Mouse (Mus musculus) CD4-positive, CD25-positive, alpha-beta regulatory T cell, adult 2 months (primary cell): ENCODE measurements around the gene Bdkrb1.

Experiments
- DNase-seq: peaks from one replicate; pipeline ENCODE4 v3.0.0-alpha.2; 2012; ENCODE audit warnings: low read depth, low spot score

Gene Bdkrb1

DNA sequence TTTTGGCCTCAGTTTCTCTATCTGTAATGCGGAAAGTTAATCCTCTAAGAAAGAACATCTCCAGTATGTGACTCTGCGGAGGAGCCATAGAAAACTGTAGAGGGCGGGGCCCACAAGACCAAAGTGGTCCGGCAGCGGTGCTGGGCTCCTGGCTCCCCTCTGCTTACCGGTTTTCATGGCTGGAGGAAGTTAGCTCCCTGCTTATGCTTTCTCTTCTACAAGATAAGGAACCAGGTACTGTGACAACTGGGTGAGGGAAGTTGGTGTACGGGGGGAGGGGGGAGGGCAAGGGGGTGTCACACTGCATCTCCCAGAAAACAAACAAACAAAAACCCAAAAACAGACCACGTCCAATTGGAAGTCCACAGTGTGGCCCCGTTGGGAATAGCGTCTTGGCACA, 4.4 kb upstream of the Bdkrb1 start:
- no peak for DNase-seq

DNA sequence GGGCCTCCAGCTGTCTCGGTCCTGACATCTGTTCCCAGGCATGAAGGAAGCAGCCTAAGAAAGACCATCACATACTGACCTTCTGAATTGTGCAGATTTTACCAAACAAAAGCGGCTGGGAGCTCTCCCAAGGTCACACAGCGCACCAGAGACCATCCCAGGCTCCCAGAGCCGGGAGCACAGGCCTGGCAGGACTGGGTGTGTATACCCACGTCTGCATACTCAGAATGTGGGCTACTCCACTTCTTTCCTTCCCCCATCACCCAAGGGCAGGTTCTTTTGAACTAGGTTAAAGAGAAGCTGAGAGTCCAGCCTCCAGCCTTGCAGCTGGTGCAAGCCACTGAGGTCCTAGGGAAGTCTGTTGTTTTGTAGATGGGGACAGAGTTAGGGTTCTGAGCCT, 3.8 kb upstream of the Bdkrb1 start:
- DNase-seq, result no peak

DNA sequence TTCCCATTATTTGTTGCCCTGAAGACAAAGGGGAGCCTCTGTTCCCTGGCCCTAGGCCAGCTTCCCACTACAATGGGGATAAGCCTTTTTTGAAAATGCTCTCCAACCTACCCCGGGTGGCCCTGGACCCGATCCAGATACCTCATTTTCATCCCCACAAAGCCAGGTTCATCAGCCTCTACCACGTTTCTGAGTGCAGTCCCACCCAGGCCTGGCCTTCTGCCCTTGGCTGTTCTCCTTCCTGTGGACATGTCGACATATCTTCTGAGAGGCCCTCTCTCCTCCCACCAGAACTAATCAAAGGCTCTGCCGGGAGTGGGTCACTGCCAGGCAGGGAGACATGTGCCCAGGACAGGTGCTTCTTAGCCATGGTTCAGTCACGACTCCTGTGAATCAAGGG, 1.3 kb upstream of the Bdkrb1 start:
- DNase-seq, result no peak

GRCm38 (mm10) chr12:105603904-105604303, 1.0 kb downstream of the Bdkrb1 start:
- DNase-seq, result no peak

- no peak for DNase-seq
Measured at GRCm38 (mm10) chr12:105605212-105605611, 2.3 kb downstream of the Bdkrb1 start.

GRCm38 (mm10) chr12:105606881-105607280, 4.0 kb downstream of the Bdkrb1 start:
- no peak for DNase-seq

DNA sequence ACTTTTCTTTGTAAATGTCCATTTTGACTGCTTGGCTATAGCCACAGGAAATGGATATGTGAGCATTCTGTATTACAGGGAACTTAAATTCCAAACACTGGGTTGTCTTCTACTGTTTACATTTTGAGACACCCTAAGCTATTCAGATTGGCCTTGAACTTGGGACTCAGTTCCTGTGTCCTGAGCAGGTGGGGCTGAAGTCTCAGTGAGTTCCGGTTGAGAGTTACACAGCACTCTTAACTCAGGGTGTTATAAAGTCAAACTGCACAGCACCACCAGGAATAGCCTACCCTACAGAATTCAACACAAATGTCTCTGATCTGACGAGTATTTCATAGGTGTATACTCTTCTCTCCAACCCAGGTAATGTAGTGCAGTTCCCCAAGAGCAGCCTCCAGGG, 8.2 kb downstream of the Bdkrb1 start:
- no peak for DNase-seq

DNA sequence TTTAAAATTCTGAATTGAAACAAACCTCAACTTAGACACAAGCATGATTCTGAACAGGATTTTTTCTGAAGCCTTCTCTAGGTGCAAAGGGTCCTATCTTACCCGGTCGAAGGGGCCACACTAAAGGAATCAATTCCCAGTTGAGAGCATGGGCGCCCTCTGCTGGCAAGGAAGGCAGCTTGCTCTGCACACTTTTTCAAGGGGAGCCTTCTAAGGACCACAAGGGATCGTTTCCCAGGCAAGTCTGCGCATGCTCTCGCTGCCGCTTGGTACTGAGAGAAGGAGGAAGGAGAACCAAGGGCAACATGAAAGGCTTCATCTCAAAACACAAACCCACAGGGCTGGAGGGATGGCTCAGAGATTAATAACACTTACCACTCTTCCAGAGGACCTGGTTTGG, 8.9 kb downstream of the Bdkrb1 start:
- DNase-seq, result peak; percentile 59

DNA sequence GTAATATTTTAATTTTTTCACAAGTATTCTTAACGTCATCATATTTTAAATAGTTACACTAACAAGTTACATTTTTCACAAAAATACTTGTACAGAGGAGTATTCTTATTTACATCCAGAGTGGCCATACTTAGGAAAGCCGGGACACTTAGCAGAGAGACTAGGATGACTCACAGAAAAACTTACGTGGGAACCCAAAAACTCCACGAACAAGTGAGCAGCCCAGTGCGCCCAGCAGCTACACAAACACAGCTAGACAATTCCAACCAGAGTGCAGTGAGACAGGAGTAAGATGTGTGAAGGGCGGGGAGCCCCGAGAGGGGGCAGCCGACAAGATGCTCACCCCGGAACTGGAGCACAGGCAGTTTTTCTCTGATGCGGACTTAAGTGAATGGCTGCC, 10.7 kb downstream of the Bdkrb1 start:
- no peak for DNase-seq

GRCm38 (mm10) chr12:105622048-105622447, 19.2 kb downstream of the Bdkrb1 start:
- no peak for DNase-seq

DNA sequence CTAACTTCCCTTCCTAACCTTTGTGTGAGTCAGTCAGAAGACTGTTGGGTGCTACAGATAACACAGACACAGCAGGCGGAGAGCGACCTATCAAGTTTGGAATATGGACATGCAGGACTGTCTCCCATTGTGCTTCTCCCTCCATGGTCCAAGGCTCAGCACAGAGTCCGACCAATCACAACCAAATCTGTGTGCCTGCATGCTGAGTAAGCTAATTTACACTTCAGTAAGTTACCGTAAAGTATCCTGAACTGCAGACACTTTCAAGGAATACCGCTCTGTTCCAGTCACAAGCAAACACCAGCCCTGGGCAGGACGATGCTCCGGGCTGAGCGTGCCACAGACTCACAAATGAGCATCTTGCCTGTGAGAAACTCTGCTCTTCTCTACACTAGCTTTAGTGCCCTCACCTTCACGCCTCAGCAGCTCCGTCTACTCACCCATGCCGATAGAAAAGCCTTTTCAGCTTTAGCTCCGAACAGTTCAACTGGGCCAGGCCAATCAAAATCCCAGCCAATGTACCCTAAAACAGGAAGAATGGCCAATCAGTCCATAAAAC, 20.2 kb downstream of the Bdkrb1 start:
- DNase-seq, result no peak

GRCm38 (mm10) chr12:105625798-105626197, 22.9 kb downstream of the Bdkrb1 start:
- no peak for DNase-seq

- DNase-seq, result no peak
Measured at GRCm38 (mm10) chr12:105634374-105635067, 31.6 kb downstream of the Bdkrb1 start.

DNA sequence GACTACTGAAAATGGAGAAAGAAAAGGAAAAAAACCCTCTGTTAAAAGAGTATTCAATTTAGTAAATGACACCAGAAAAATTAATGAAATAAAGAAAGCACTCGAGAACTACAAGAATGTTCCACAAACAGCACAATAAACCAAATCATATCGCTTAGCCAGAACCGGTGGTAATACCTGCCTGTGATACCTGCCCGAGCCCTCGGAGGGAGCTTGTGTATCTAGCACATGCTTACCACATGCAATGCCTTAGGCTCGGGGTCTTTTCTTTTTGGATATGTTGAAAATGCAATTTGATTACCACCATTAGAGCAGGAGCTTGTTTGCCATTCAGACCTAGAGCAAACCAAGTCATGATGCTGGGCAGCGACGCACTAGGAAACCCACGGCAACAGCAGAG, 33.7 kb downstream of the Bdkrb1 start:
- DNase-seq, result no peak

- peak; percentile 9 for DNase-seq
Measured at GRCm38 (mm10) chr12:105637554-105637953, 34.7 kb downstream of the Bdkrb1 start.

GRCm38 (mm10) chr12:105642770-105643321, 40.0 kb downstream of the Bdkrb1 start:
- no peak for DNase-seq
